Mouse (Mus musculus) T-helper 17 cell (primary cell): ENCODE results near the gene Vmn1r157.

Source experiments
- in situ Hi-C, 2 experiments: fragments of 300-600 bp; cut with MboI, MseI; formaldehyde crosslinking; loops; 1 replicate in 1 of 2; 2 replicates in 1 of 2; pipeline ENCODE4 v1.15.1; 2025; ENCODE audit warnings: high pct_unique_total_duplicates in 2 of 2

The Vmn1r157 gene

DNA sequence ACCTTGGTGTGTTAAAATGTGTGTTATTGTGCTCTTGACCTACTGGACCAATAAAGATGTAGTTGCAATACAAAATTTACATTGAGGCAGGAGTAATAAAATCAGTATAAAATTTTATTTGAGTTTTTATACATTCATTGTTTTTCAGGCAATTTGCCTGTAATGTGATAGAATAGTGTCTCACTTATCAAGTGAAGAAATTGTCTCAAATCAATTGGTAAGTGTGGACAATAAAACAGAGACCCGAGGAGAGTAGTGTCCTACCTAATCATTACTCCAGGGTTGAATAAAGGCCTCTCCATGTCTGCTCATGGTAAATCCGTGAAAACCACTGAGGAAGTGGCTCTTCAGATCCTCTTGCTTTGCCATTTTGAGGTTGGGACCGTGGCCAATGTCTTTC lies at the start of gene Vmn1r157:
TSS of gene Vmn1r157 (plus strand) at position 301 of the 400 bp plus-strand sequence.
- in situ Hi-C loops = loop anchor here (5.0 to 25.0 kb wide), 6 partner anchors 337 to 1989 kb away; partner anchors contain the start of genes Vmn1r112 (in 1 of the 2), Vmn1r124 (in 1 of the 2), Vmn1r125 (in 1 of the 2) and Vmn1r132 (in 1 of the 2)

DNA sequence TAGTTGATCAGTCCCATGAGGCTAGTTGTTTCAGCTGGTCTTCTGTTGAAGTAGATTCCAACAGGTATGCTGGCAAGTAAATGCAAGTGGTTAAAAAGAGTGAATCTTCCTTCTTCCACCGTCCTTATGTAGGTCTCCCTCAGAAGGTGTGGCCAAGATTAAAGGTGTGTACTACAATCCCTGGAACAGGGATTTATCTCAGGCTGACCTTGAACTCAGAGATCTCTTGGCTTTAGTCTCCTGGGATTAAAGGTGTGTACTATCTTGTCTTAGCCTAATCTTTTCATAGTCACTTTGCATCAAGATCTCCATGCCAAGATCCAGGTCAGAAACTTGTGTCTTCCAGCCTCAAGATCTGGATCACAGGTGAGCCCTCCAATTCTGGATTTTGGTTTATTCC lies 41.9 kb upstream of the Vmn1r157 start, which contains the start of gene Gm4567:
TSS of gene Gm4567 (minus strand) at position 101 of the 400 bp plus-strand sequence.
- in situ Hi-C loops = loop anchor here in 1 of 2 experiments (10.0 kb wide), 1 partner anchor 1985 kb away; the partner anchor contains the start of gene Gm10668

DNA sequence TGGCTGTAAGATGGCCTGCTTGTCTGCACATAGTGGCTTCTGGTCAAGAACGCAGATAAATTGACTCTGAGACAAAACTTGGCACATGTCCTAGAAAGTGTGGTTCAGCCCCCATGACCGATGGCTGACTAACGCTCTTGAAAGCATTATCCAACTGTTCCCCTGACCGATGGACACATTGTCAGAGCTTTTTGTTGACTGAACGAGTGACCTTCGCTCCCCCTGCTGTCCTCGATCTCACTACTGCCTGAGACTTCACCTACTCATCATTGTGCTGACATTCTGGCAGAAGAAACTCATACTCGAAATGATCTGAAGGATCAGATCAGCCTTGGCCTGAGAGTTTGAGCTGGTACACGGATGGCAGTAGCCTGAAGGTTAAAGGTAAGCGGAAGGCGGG lies 14.5 kb downstream of the Vmn1r157 start:
- in situ Hi-C loops = loop anchor here in 1 of 2 experiments (25.0 kb wide), 1 partner anchor 689 kb away; no protein-coding TSS in a partner anchor

DNA sequence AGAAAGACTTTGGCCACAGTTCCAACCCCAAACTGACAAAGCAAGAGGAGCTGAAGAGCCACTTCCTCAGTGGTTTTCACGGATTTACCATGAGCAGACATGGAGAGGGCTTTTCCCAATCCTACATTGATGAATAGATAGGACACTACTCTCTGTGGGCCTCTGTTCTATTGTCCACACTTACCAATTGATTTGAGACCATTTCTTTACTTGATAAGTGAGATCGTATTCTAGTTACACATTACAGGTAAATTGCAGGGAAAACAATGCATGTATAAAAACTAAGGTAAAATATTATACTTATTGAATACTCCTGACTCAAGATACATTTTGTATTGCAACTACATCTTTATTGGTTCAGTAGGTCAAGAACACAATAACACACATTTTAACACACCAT lies 29.2 kb downstream of the Vmn1r157 start, which contains the start of gene Vmn1r158:
TSS of gene Vmn1r158 (minus strand) at position 101 of the 400 bp plus-strand sequence.
- in situ Hi-C loops = loop anchor here in 1 of 2 experiments (10.0 to 25.0 kb wide), 2 partner anchors 456 to 703 kb away; no protein-coding TSS in a partner anchor
